Mouse (Mus musculus): ENCODE data around the gene Pak1ip1. TPM values are rescaled to one million over a fixed set of nuclear protein-coding genes. Genes with fewer than 3 reads are reported as not detected.
A peak's percentile ranks its signal among the peaks of the same experiment; 100 is the strongest.

Gene Pak1ip1
- total RNA-seq (2021) = 10 to 100 TPM; 25.5 to 25.8 TPM
- long read RNA-seq, experiment 1, transcript Pak1ip1-201 (10 exons, 1,722 nt) = major isoform, 30 of 32 reads
- long read RNA-seq, experiment 1, partial matches to known transcripts = 2 of 32 reads
- long read RNA-seq, experiment 1, other reads (novel, unspliced or antisense) = 0 of 32 reads
- long read RNA-seq, experiment 2, transcript Pak1ip1-201 (10 exons, 1,722 nt) = major isoform, 22 of 23 reads
- long read RNA-seq, experiment 2, partial matches to known transcripts = 1 of 23 reads
- long read RNA-seq, experiment 2, other reads (novel, unspliced or antisense) = 0 of 23 reads

- Histone ChIP-seq H3K27ac (peak within 1 kb of the TSS; percentile 98), H3K4me3 (peak within 1 kb of the TSS; percentile 81)
- intact Hi-C loops (cut with DNase I) = no loop called here
- peak; percentile 95 for DNase-seq
- no peak for TF ChIP-seq CTCF (IDR thresholded peaks at IDR 0.05)
Measured at GRCm38 (mm10) chr13:41000926-41001639, at the start of gene Pak1ip1. Gene Pak1ip1, plus strand, starts transcription at chr13:41001023.

DNA sequence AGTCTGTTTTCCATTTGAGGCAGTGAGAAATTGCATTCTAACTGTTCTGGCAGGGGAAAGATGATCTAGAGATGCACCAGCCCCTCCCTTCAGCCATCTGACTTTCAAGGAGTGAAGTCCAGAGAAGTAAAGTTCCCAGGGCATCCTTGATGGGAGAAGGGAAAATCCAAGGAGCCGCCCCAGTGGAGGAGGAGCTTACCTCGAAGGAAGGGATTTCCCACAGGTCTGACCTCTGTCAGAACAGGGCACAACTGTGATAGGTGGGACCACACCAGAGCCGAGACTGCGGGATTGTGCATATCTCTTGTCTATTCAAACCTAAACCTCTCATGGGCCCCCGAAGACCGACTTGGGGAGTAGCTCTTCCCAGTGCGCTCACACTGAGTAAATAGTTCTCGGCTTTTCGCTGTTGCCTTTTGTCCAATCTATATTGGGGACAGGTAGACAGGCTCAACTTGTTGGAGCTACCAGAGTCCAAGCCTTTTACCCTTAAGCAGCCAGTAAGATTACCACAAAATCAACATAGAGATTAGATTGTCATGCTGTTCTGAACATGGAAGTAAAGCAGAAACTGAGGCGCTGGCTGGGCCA, 49.3 kb upstream of the Pak1ip1 start:
- no peak overlapping the region for H3K4me3 ChIP-seq
- intact Hi-C loops (cut with DNase I) = no loop called here
- no peak overlapping the region for H3K27ac ChIP-seq
- no peak for TF ChIP-seq CTCF (IDR thresholded peaks at IDR 0.05)
- DNase-seq = no peak

DNA sequence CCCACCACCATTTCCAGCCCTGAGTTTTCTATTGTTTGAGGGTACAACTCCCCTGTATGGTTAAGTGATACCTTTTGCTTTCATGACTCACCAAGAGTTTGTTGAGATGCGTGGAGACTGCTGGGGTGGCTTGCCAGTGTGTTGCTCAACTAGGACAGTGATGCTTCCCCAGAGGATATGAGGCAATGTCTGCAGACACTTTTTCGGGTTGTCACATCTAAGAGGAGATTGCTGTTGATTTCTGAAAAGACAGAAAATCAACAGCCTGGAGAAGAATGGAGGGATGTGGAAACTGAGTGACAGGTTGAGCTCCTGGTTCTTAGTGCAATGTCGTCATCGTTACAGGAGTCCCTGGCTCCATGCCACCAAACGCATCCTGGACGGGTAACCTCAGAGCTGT, 47.6 kb upstream of the Pak1ip1 start:
- intact Hi-C loops (cut with DNase I) = no loop called here
- no peak for TF ChIP-seq CTCF (IDR thresholded peaks at IDR 0.05)
- DNase-seq = no peak
- no peak overlapping the region for H3K27ac ChIP-seq
- no peak overlapping the region for H3K4me3 ChIP-seq

GRCm38 (mm10) chr13:40955773-40956172, 45.0 kb upstream of the Pak1ip1 start:
- no peak for DNase-seq
- intact Hi-C loops (cut with DNase I) = no loop called here
- Histone ChIP-seq H3K27ac (no peak overlapping the region), H3K4me3 (no peak overlapping the region)
- TF ChIP-seq CTCF (IDR thresholded peaks at IDR 0.05) = no peak

GRCm38 (mm10) chr13:40967609-40968008, 33.2 kb upstream of the Pak1ip1 start:
- Histone ChIP-seq H3K27ac (no peak overlapping the region), H3K4me3 (no peak overlapping the region)
- intact Hi-C loops (cut with DNase I) = no loop called here
- no peak for TF ChIP-seq CTCF (IDR thresholded peaks at IDR 0.05)
- DNase-seq = no peak

- Histone ChIP-seq H3K4me3 (no peak overlapping the region), H3K27ac (no peak overlapping the region)
- no peak for TF ChIP-seq CTCF (IDR thresholded peaks at IDR 0.05)
- no peak for DNase-seq
- intact Hi-C loops (cut with DNase I) = no loop called here
Measured at GRCm38 (mm10) chr13:40968564-40968963, 32.3 kb upstream of the Pak1ip1 start.

- intact Hi-C loops (cut with DNase I) = no loop called here
- TF ChIP-seq CTCF (IDR thresholded peaks at IDR 0.05) = no peak
- H3K27ac ChIP-seq = no peak overlapping the region
- H3K4me3 ChIP-seq = no peak overlapping the region
- DNase-seq = no peak
Measured at GRCm38 (mm10) chr13:40969761-40970390, 30.9 kb upstream of the Pak1ip1 start.

GRCm38 (mm10) chr13:40971261-40971660, 29.6 kb upstream of the Pak1ip1 start:
- DNase-seq = no peak
- intact Hi-C loops (cut with DNase I) = no loop called here
- TF ChIP-seq CTCF (IDR thresholded peaks at IDR 0.05) = no peak
- no peak overlapping the region for H3K4me3 ChIP-seq
- H3K27ac ChIP-seq = no peak overlapping the region

DNA sequence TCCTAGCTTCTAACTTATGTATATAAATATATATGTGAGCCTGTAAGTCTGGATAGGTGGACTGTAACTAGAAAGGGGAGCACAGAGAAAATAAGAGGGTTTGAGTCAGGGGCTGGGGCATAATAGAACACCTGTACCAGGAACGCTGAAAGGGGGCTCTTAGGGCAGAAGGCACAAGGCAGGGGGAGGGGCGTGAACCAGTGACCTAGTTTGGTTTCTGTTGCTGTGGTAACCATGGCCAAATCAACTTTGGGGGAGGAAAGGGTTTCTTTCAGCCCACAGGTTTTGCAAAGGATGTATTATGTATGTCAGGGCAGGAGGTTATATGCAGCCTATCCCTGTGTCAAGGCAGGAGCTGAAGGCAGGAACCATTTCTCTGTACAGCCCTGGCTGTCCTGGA, 29.0 kb upstream of the Pak1ip1 start:
- H3K27ac ChIP-seq = no peak overlapping the region
- no peak overlapping the region for H3K4me3 ChIP-seq
- TF ChIP-seq CTCF (IDR thresholded peaks at IDR 0.05) = no peak
- no peak for DNase-seq
- intact Hi-C loops (cut with DNase I) = no loop called here

DNA sequence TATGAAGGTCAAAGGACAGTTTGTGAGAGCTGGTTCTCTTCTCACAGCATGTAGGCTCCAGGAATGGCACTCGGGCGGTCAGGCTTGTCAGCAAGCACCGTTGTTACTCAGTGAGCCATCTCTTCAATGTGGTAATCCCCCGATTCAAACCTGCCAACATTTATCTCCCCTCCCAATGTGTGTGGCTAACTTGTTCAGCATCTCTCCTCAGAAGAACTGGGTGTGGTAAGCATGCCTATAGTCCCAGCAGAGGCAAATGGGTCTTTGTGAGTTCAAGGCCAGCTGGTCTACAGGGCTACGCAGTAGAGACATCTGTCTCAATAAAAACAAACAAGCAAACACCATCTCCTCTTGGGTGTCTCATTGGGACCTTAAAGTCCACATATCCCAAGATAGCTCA, 27.8 kb upstream of the Pak1ip1 start:
- intact Hi-C loops (cut with DNase I) = no loop called here
- H3K4me3 ChIP-seq = no peak overlapping the region
- no peak overlapping the region for H3K27ac ChIP-seq
- no peak for TF ChIP-seq CTCF (IDR thresholded peaks at IDR 0.05)
- no peak for DNase-seq

- Histone ChIP-seq H3K4me3 (no peak overlapping the region), H3K27ac (no peak overlapping the region)
- intact Hi-C loops (cut with DNase I) = loop anchor here (1.0 to 2.0 kb wide), 2 partner anchors 61 to 134 kb away; no protein-coding TSS in a partner anchor
- TF ChIP-seq CTCF (IDR thresholded peaks at IDR 0.05) = peak; percentile 89
- DNase-seq = peak; percentile 69
Measured at GRCm38 (mm10) chr13:40977609-40978008, 23.2 kb upstream of the Pak1ip1 start.

- DNase-seq = no peak
- intact Hi-C loops (cut with DNase I) = no loop called here
Measured at GRCm38 (mm10) chr13:40978652-40979051, 22.2 kb upstream of the Pak1ip1 start.

DNA sequence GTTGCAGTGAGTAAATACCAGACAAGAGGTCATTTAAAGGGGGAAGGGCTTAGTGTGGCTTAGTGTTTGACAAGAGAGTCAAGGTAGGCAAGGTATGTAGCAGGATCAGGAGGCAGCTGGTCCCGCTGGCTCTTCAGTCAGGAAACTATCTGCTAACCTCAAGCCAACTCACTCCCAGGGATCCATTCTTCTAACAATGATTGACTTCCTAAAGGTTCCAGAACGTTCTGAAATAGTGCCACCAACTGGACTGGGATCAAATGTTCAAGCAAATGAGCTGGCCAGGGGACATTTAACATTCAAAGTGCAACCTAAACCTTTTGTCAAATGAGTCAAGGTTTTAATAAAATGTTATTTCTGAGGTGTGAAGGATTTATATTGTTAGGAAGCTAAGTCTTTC, 21.5 kb upstream of the Pak1ip1 start:
- DNase-seq = no peak
- peak; percentile 36; the same call in 1 of the 2 replicates for TF ChIP-seq CTCF (IDR thresholded peaks at IDR 0.05)
- Histone ChIP-seq H3K27ac (peak overlapping the region; percentile 78), H3K4me3 (no peak overlapping the region; the same call in 1 of the 2 replicates)
- intact Hi-C loops (cut with DNase I) = no loop called here

More at GRCm38 (mm10) chr13:40978652-40979051, 22.2 kb upstream of the Pak1ip1 start:
- peak overlapping the region; percentile 78 for H3K27ac ChIP-seq
- TF ChIP-seq CTCF (IDR thresholded peaks at IDR 0.05) = no peak
- no peak overlapping the region; the same call in 1 of the 2 replicates for H3K4me3 ChIP-seq

Data from gastrocnemius, adult 2 months (tissue).